Mouse (Mus musculus): ENCODE measurements around the gene Cd274.

- TF ChIP-seq CTCF (IDR thresholded peaks at IDR 0.05; ENCODE audit: extremely low read depth, insufficient read depth, low read length) (no peak), POLR2A (IDR thresholded peaks at IDR 0.05; ENCODE audit: extremely low read depth, insufficient read depth, low read length) (no peak)
Measured at GRCm38 (mm10) chr19:29406042-29407017, 39.1 kb downstream of the Cd274 start.

All from cortical plate, adult 2 months (tissue).